ENCODE assay signal across 8 mouse cellular contexts in genomic region chr6:90369725-90370553, GRCm38 (mm10). TPM values are rescaled to one million over a fixed set of nuclear protein-coding genes. Genes with fewer than 3 reads are reported as not detected.
A peak's percentile ranks its signal among the peaks of the same experiment; 100 is the strongest.
DNase-seq lines count a peak whose midpoint lies in the region; ATAC-seq and TF ChIP-seq lines count a peak whose summit lies in the region.

No protein-coding gene starts in this region.

- no peak for TF ChIP-seq POLR2A in brain, embryonic 14.5 days (IDR thresholded peaks at IDR 0.05; ENCODE audit: borderline replicate concordance, extremely low read depth, insufficient read depth, insufficient read length, poor library complexity, severe bottlenecking)

- H3K9me3 ChIP-seq in forebrain, embryonic 15.5 days, result no peaks in the 10 kb centered on the region
- no peaks in the 10 kb centered on the region for H3K9me3 ChIP-seq in intestine, embryonic 14.5 days (ENCODE audit: control insufficient read depth, low read length)
- no peaks in the 10 kb centered on the region for H3K9me3 ChIP-seq in limb, embryonic 11.5 days (ENCODE audit: control insufficient read depth, low read length)
- H3K9me3 ChIP-seq in midbrain, embryonic 11.5 days (ENCODE audit: control insufficient read depth, low read length), result no peaks in the 10 kb centered on the region

- peak; percentile 26 for ATAC-seq in cerebellum, adult (ENCODE audit: insufficient number of reproducible peaks, low FRiP score, low TSS enrichment)
- ATAC-seq in forebrain, embryonic 15.5 days (replicated peaks), result peak; percentile 87
- peak; percentile 75 for ATAC-seq in intestine, embryonic 14.5 days (replicated peaks; ENCODE audit: low FRiP score, low TSS enrichment, low read depth)
- peak; percentile 72 for ATAC-seq in limb, embryonic 11.5 days (ENCODE audit: insufficient number of reproducible peaks, low FRiP score, low TSS enrichment, low read depth)
- ATAC-seq in midbrain, embryonic 11.5 days (ENCODE audit: low FRiP score), result peak; percentile 83

- H3K4me2 ChIP-seq in forebrain, embryonic 15.5 days (replicated peaks), result peak overlapping the region; percentile 93
- H3K4me2 ChIP-seq in intestine, embryonic 14.5 days (ENCODE audit: low read length), result peak overlapping the region; percentile 92
- peak overlapping the region; percentile 100 for H3K4me2 ChIP-seq in limb, embryonic 11.5 days (ENCODE audit: low read depth, severe bottlenecking)
- peak overlapping the region; percentile 94 for H3K4me2 ChIP-seq in midbrain, embryonic 11.5 days

- no peak for TF ChIP-seq CTCF in brain, embryonic 14.5 days (IDR thresholded peaks at IDR 0.05; ENCODE audit: borderline replicate concordance, extremely low read depth, insufficient read depth, insufficient read length)

- H3K4me1 ChIP-seq in forebrain, embryonic 15.5 days, result peaks cover 28% of the 10 kb centered on the region
- peaks cover 16% of the 10 kb centered on the region for H3K4me1 ChIP-seq in intestine, embryonic 14.5 days (replicated peaks; ENCODE audit: control insufficient read depth, insufficient read depth, low read length)
- H3K4me1 ChIP-seq in limb, embryonic 11.5 days (ENCODE audit: control insufficient read depth, insufficient read depth, low read length), result peaks cover 12% of the 10 kb centered on the region; the same call in 1 of the 2 replicates
- peaks cover 15% of the 10 kb centered on the region for H3K4me1 ChIP-seq in midbrain, embryonic 11.5 days (ENCODE audit: control insufficient read depth, insufficient read depth, low read length)

- peak overlapping the region; percentile 74 for H3K9ac ChIP-seq in forebrain, embryonic 15.5 days (replicated peaks)
- H3K9ac ChIP-seq in intestine, embryonic 14.5 days (ENCODE audit: low read length), result peak overlapping the region; percentile 79
- H3K9ac ChIP-seq in limb, embryonic 11.5 days (ENCODE audit: low read length), result peak overlapping the region; percentile 74
- peak overlapping the region; percentile 81 for H3K9ac ChIP-seq in midbrain, embryonic 11.5 days (ENCODE audit: low read length)

- peak overlapping the region; percentile 68 for H3K4me3 ChIP-seq in forebrain, embryonic 15.5 days
- peak overlapping the region; percentile 85 for H3K4me3 ChIP-seq in intestine, embryonic 14.5 days (ENCODE audit: low read depth, low read length)
- peak overlapping the region; percentile 83 for H3K4me3 ChIP-seq in limb, embryonic 11.5 days (ENCODE audit: low read depth, low read length)
- H3K4me3 ChIP-seq in midbrain, embryonic 11.5 days (ENCODE audit: low read depth, low read length), result peak overlapping the region; percentile 93

- WGBS in forebrain, embryonic 15.5 days, result under 1% methylated on average over 87 of the region's 98 CpGs
- WGBS in intestine, embryonic 14.5 days, result 0% methylated on average over 89 of the region's 98 CpGs
- WGBS in limb, embryonic 11.5 days, result under 1% methylated on average over 70 of the region's 98 CpGs
- under 1% methylated on average over 88 of the region's 98 CpGs for WGBS in midbrain, embryonic 11.5 days

- peak overlapping the region; percentile 79 for H3K27ac ChIP-seq in forebrain, embryonic 15.5 days (replicated peaks)
- H3K27ac ChIP-seq in intestine, embryonic 14.5 days (ENCODE audit: low read depth), result peak overlapping the region; percentile 70
- H3K27ac ChIP-seq in limb, embryonic 11.5 days (replicated peaks; ENCODE audit: low read depth, low read length), result no peak overlapping the region
- H3K27ac ChIP-seq in midbrain, embryonic 11.5 days (ENCODE audit: low read depth, low read length), result no peak overlapping the region

- H3K27me3 ChIP-seq in forebrain, embryonic 15.5 days, result no peaks in the 10 kb centered on the region
- H3K27me3 ChIP-seq in intestine, embryonic 14.5 days (replicated peaks; ENCODE audit: control insufficient read depth, insufficient read depth, low read length), result no peaks in the 10 kb centered on the region
- H3K27me3 ChIP-seq in limb, embryonic 11.5 days (ENCODE audit: control insufficient read depth, insufficient read depth, low read length), result no peaks in the 10 kb centered on the region
- H3K27me3 ChIP-seq in midbrain, embryonic 11.5 days (ENCODE audit: control insufficient read depth, insufficient read depth, low read length), result no peaks in the 10 kb centered on the region

- H3K36me3 ChIP-seq in forebrain, embryonic 15.5 days, result peaks cover 24% of the 10 kb centered on the region
- peaks cover 28% of the 10 kb centered on the region for H3K36me3 ChIP-seq in intestine, embryonic 14.5 days (ENCODE audit: control insufficient read depth, insufficient read depth, low read length)
- peaks cover 3% of the 10 kb centered on the region for H3K36me3 ChIP-seq in limb, embryonic 11.5 days (ENCODE audit: control insufficient read depth, insufficient read depth, low read length)
- peaks cover 13% of the 10 kb centered on the region for H3K36me3 ChIP-seq in midbrain, embryonic 11.5 days (ENCODE audit: control insufficient read depth, insufficient read depth, low read length)

- DNase-seq in cerebellum, adult 8-10 months, result no peak
- peak; percentile 64 for DNase-seq in brain, embryonic 14.5 days (ENCODE audit: low read depth)
- peak; percentile 78 for DNase-seq in intestine, embryonic 14.5 days (ENCODE audit: low spot score)
- DNase-seq in limb, embryonic 11.5 days (ENCODE audit: low spot score), result peak; percentile 56
- DNase-seq in midbrain, embryonic 11.5 days (ENCODE audit: low spot score, missing footprints), result peak; percentile 93
- DNase-seq in spleen, postnatal 4 days (ENCODE audit: low spot score in 2 of 2), result peak; percentile 26 to 76

RNA-seq across cellular contexts. Expression of gene Zxdc, which starts 0.6 kb away (rescaled TPM):
- 22.9 and 24.0 TPM in 2 replicates for polyA plus RNA-seq in brain, embryonic 14.5 days (2012; rRNA removed)
- 12.3 and 12.4 TPM in 2 replicates for polyA plus RNA-seq in forebrain, embryonic 15.5 days (2015; fragmentation: Nextera tagmentation; extraction: Ambion mirVana)
- 9.7 and 9.9 TPM in 2 replicates for polyA plus RNA-seq in intestine, embryonic 14.5 days (2014; fragmentation: Nextera tagmentation; extraction: Ambion mirVana)
- 7.6 and 8.1 TPM in 2 replicates for polyA plus RNA-seq in limb, embryonic 11.5 days (2014; fragmentation: Nextera tagmentation; extraction: Ambion mirVana)
- polyA plus RNA-seq in midbrain, embryonic 11.5 days (2014; fragmentation: Nextera tagmentation; extraction: Ambion mirVana), result 9.6 and 10.3 TPM in 2 replicates

RNA-seq across cellular contexts. Expression of gene Uroc1, which starts 36.9 kb away (rescaled TPM):
- polyA plus RNA-seq in brain, embryonic 14.5 days (2012; rRNA removed), result 0.03 TPM in 1 of 2 replicates, not detected in the other
- not detected in 2 replicates for polyA plus RNA-seq in forebrain, embryonic 15.5 days (2015; fragmentation: Nextera tagmentation; extraction: Ambion mirVana)
- polyA plus RNA-seq in intestine, embryonic 14.5 days (2014; fragmentation: Nextera tagmentation; extraction: Ambion mirVana), result not detected in 2 replicates
- 0.07 and 0.14 TPM in 2 replicates for polyA plus RNA-seq in limb, embryonic 11.5 days (2014; fragmentation: Nextera tagmentation; extraction: Ambion mirVana)
- not detected in 2 replicates for polyA plus RNA-seq in midbrain, embryonic 11.5 days (2014; fragmentation: Nextera tagmentation; extraction: Ambion mirVana)

RNA-seq across cellular contexts. Expression of gene Chst13, which starts 45.0 kb away (rescaled TPM):
- polyA plus RNA-seq in brain, embryonic 14.5 days (2012; rRNA removed), result 0.06 and 0.34 TPM in 2 replicates
- not detected in 2 replicates for polyA plus RNA-seq in forebrain, embryonic 15.5 days (2015; fragmentation: Nextera tagmentation; extraction: Ambion mirVana)
- polyA plus RNA-seq in intestine, embryonic 14.5 days (2014; fragmentation: Nextera tagmentation; extraction: Ambion mirVana), result 0.28 and 0.46 TPM in 2 replicates
- not detected in 2 replicates for polyA plus RNA-seq in limb, embryonic 11.5 days (2014; fragmentation: Nextera tagmentation; extraction: Ambion mirVana)
- not detected in 2 replicates for polyA plus RNA-seq in midbrain, embryonic 11.5 days (2014; fragmentation: Nextera tagmentation; extraction: Ambion mirVana)

RNA-seq across cellular contexts. Expression of gene Cfap100, which starts 58.7 kb away (rescaled TPM):
- 10.1 and 12.7 TPM in 2 replicates for polyA plus RNA-seq in brain, embryonic 14.5 days (2012; rRNA removed)
- polyA plus RNA-seq in forebrain, embryonic 15.5 days (2015; fragmentation: Nextera tagmentation; extraction: Ambion mirVana), result 3.9 and 5.3 TPM in 2 replicates
- polyA plus RNA-seq in intestine, embryonic 14.5 days (2014; fragmentation: Nextera tagmentation; extraction: Ambion mirVana), result 0.46 TPM in 2 replicates
- polyA plus RNA-seq in limb, embryonic 11.5 days (2014; fragmentation: Nextera tagmentation; extraction: Ambion mirVana), result 0.57 and 0.91 TPM in 2 replicates
- 1.8 and 2.8 TPM in 2 replicates for polyA plus RNA-seq in midbrain, embryonic 11.5 days (2014; fragmentation: Nextera tagmentation; extraction: Ambion mirVana)

Comparison
In these comparisons a context has a peak if more than half of its experiments do, and no peak if none do; other contexts are left out.
1. ATAC-seq: peak in every context shown above with its lines; median percentile 87 in forebrain, embryonic 15.5 days; 83 in midbrain, embryonic 11.5 days; 75 in intestine, embryonic 14.5 days; 72 in limb, embryonic 11.5 days; 26 in cerebellum, adult.
2. H3K27ac ChIP-seq: peak in forebrain, embryonic 15.5 days (single experiment) and intestine, embryonic 14.5 days (single experiment); none in limb, embryonic 11.5 days (single experiment) and midbrain, embryonic 11.5 days (single experiment).
3. Peak in every context shown above with its lines, with median percentiles within 50 percentile points of each other: H3K4me2 ChIP-seq, H3K4me3 ChIP-seq and H3K9ac ChIP-seq.